Mouse (Mus musculus): Measurements from ENCODE around the gene Gnl2.
A peak's percentile ranks its signal among the peaks of the same experiment; 100 is the strongest.

Gnl2 gene

GRCm38 (mm10) chr4:125015806-125016635 lies at the start of gene Gnl2:
TSS of gene Gnl2 (plus strand) at chr4:125016585.
- DNase-seq = no peak

GRCm38 (mm10) chr4:124968711-124969110 lies 47.7 kb upstream of the Gnl2 start:
- DNase-seq = no peak

- DNase-seq = no peak
These were observed 47.1 kb upstream of the Gnl2 start for GRCm38 (mm10) chr4:124969219-124969848.

- DNase-seq = no peak
These were observed 46.2 kb upstream of the Gnl2 start for GRCm38 (mm10) chr4:124970194-124970593.

- DNase-seq = no peak
These were observed 45.7 kb upstream of the Gnl2 start for GRCm38 (mm10) chr4:124970677-124971076.

- DNase-seq = no peak
These were observed 45.3 kb upstream of the Gnl2 start for GRCm38 (mm10) chr4:124971094-124971493.

- DNase-seq = no peak
These were observed 44.1 kb upstream of the Gnl2 start for GRCm38 (mm10) chr4:124972316-124972715.

- DNase-seq = no peak
These were observed 43.1 kb upstream of the Gnl2 start for GRCm38 (mm10) chr4:124973296-124973695.

- DNase-seq = no peak
These were observed 38.2 kb upstream of the Gnl2 start for GRCm38 (mm10) chr4:124978201-124978600.

GRCm38 (mm10) chr4:124983893-124984526 lies 32.4 kb upstream of the Gnl2 start:
- DNase-seq = no peak

GRCm38 (mm10) chr4:124984871-124985670 lies 31.3 kb upstream of the Gnl2 start:
- peak; percentile 47 for DNase-seq

- no peak for DNase-seq
These were observed 30.4 kb upstream of the Gnl2 start, which contains the start of gene Rspo1 for GRCm38 (mm10) chr4:124985671-124986602. TSS of gene Rspo1 (plus strand) at chr4:124986430.

- DNase-seq = no peak
These were observed 29.4 kb upstream of the Gnl2 start for GRCm38 (mm10) chr4:124986739-124987710.

GRCm38 (mm10) chr4:124987711-124988097 lies 28.7 kb upstream of the Gnl2 start:
- no peak for DNase-seq

GRCm38 (mm10) chr4:124988382-124988781 lies 28.0 kb upstream of the Gnl2 start:
- no peak for DNase-seq

- DNase-seq = no peak
These were observed 26.6 kb upstream of the Gnl2 start for GRCm38 (mm10) chr4:124989787-124990253.

- DNase-seq = no peak
These were observed 26.1 kb upstream of the Gnl2 start for GRCm38 (mm10) chr4:124990325-124990724.

- DNase-seq = no peak
These were observed 18.8 kb upstream of the Gnl2 start for GRCm38 (mm10) chr4:124997479-124998147.

- no peak for DNase-seq
These were observed 16.8 kb upstream of the Gnl2 start for GRCm38 (mm10) chr4:124999548-124999947.

GRCm38 (mm10) chr4:125002978-125003377 lies 13.4 kb upstream of the Gnl2 start:
- no peak for DNase-seq
